Mouse (Mus musculus): ENCODE measurements around the gene H2-Eb1. TPM values are rescaled to one million over a fixed set of nuclear protein-coding genes. Genes with fewer than 3 reads are reported as not detected.
"Not testable (repeated sequence)": the region's sequence is repeated elsewhere in the genome, so short reads cannot be mapped to it uniquely, and the experiment has no call there.

The H2-Eb1 gene
- polyA plus RNA-seq, 1 experiment from 2014 or later, result 1.8 TPM

GRCm38 (mm10) chr17:34304751-34305150, 916 bp upstream of the H2-Eb1 start:
- no peak overlapping the region for H3K27ac ChIP-seq (replicated peaks)
- 14% methylated on average over 4 of the region's 4 CpGs for WGBS (ENCODE audit: insufficient replicate concordance)

GRCm38 (mm10) chr17:34306407-34306806, 740 bp downstream of the H2-Eb1 start:
- no peak overlapping the region for H3K4me3 ChIP-seq (replicated peaks)
- H3K9me3 ChIP-seq (replicated peaks), result no peaks in the 10 kb centered on the region
- no peaks in the 10 kb centered on the region for H3K36me3 ChIP-seq (replicated peaks)
- no peak overlapping the region for H3K4me2 ChIP-seq
- H3K9ac ChIP-seq, result no peak overlapping the region
- peaks cover 5% of the 10 kb centered on the region; the same call in 1 of the 2 replicates for H3K4me1 ChIP-seq (replicated peaks)
- 49% methylated on average over 2 of the region's 2 CpGs for WGBS (ENCODE audit: insufficient replicate concordance)
- peaks cover 6% of the 10 kb centered on the region; the same call in 1 of the 2 replicates for H3K27me3 ChIP-seq
- ATAC-seq (ENCODE audit: insufficient read depth), result no peak
- H3K27ac ChIP-seq (replicated peaks), result no peak overlapping the region

More at GRCm38 (mm10) chr17:34304751-34305150, 916 bp upstream of the H2-Eb1 start:
- H3K36me3 ChIP-seq (replicated peaks), result no peaks in the 10 kb centered on the region
- no peak for ATAC-seq (ENCODE audit: insufficient read depth)
- no peak overlapping the region for H3K4me3 ChIP-seq (replicated peaks)
- H3K9me3 ChIP-seq (replicated peaks), result no peaks in the 10 kb centered on the region
- no peak overlapping the region for H3K9ac ChIP-seq
- peaks cover 6% of the 10 kb centered on the region; the same call in 1 of the 2 replicates for H3K27me3 ChIP-seq
- H3K4me2 ChIP-seq, result no peak overlapping the region
- 0 out of 2 replicates have a peak, but pooled peaks cover 5% of the 10 kb centered on the region for H3K4me1 ChIP-seq (replicated peaks)

- Histone ChIP-seq H3K9ac (no peak overlapping the region), H3K27me3 (peaks cover 6% of the 10 kb centered on the region; the same call in 1 of the 2 replicates), H3K27ac (replicated peaks) (no peak overlapping the region), H3K4me2 (no peak overlapping the region), H3K36me3 (replicated peaks) (no peaks in the 10 kb centered on the region), H3K9me3 (replicated peaks) (no peaks in the 10 kb centered on the region), H3K4me3 (replicated peaks) (no peak overlapping the region), H3K4me1 (replicated peaks) (peaks cover 5% of the 10 kb centered on the region; the same call in 1 of the 2 replicates)
- no peak for ATAC-seq (ENCODE audit: insufficient read depth)
These were observed 1.5 kb downstream of the H2-Eb1 start for GRCm38 (mm10) chr17:34307216-34307615.

GRCm38 (mm10) chr17:34308161-34308560, 2.5 kb downstream of the H2-Eb1 start:
- no peaks in the 10 kb centered on the region for H3K36me3 ChIP-seq (replicated peaks)
- 36% methylated on average over 4 of the region's 4 CpGs for WGBS (ENCODE audit: insufficient replicate concordance)

GRCm38 (mm10) chr17:34309225-34309624, 3.6 kb downstream of the H2-Eb1 start:
- peak overlapping the region; percentile 37; the same call in 1 of the 2 replicates for H3K9ac ChIP-seq
- WGBS (ENCODE audit: insufficient replicate concordance), result 23% methylated on average over 10 of the region's 10 CpGs
- H3K9me3 ChIP-seq (replicated peaks), result no peaks in the 10 kb centered on the region
- H3K4me2 ChIP-seq, result peak overlapping the region; percentile 71
- no peak overlapping the region for H3K27ac ChIP-seq (replicated peaks)
- peak overlapping the region; percentile 57 for H3K4me3 ChIP-seq (replicated peaks)
- ATAC-seq (ENCODE audit: insufficient read depth), result no peak
- H3K4me1 ChIP-seq (replicated peaks), result peaks cover 5% of the 10 kb centered on the region; the same call in 1 of the 2 replicates
- H3K36me3 ChIP-seq (replicated peaks), result no peaks in the 10 kb centered on the region
- peaks cover 6% of the 10 kb centered on the region; the same call in 1 of the 2 replicates for H3K27me3 ChIP-seq

More at GRCm38 (mm10) chr17:34308161-34308560, 2.5 kb downstream of the H2-Eb1 start:
- ATAC-seq (ENCODE audit: insufficient read depth), result no peak
- Histone ChIP-seq H3K9ac (no peak overlapping the region), H3K4me2 (no peak overlapping the region), H3K9me3 (replicated peaks) (no peaks in the 10 kb centered on the region), H3K4me1 (replicated peaks) (peaks cover 5% of the 10 kb centered on the region; the same call in 1 of the 2 replicates), H3K4me3 (replicated peaks) (no peak overlapping the region), H3K27me3 (peaks cover 6% of the 10 kb centered on the region; the same call in 1 of the 2 replicates), H3K27ac (replicated peaks) (no peak overlapping the region)

GRCm38 (mm10) chr17:34309683-34310385, 4.2 kb downstream of the H2-Eb1 start:
- peak overlapping the region; percentile 71 for H3K4me2 ChIP-seq
- H3K9ac ChIP-seq, result peak overlapping the region; percentile 37; the same call in 1 of the 2 replicates
- peak; percentile 47; the same call in 1 of the 2 replicates for ATAC-seq (ENCODE audit: insufficient read depth)
- no peaks in the 10 kb centered on the region for H3K9me3 ChIP-seq (replicated peaks)
- no peak overlapping the region for H3K27ac ChIP-seq (replicated peaks)
- peak overlapping the region; percentile 57 for H3K4me3 ChIP-seq (replicated peaks)
- peaks cover 5% of the 10 kb centered on the region; the same call in 1 of the 2 replicates for H3K4me1 ChIP-seq (replicated peaks)
- peaks cover 6% of the 10 kb centered on the region; the same call in 1 of the 2 replicates for H3K27me3 ChIP-seq
- WGBS (ENCODE audit: insufficient replicate concordance), result 30% methylated on average over 38 of the region's 38 CpGs
- no peaks in the 10 kb centered on the region for H3K36me3 ChIP-seq (replicated peaks)

- not testable (repeated sequence) for H3K27me3 ChIP-seq; H3K36me3 ChIP-seq (replicated peaks); H3K4me1 ChIP-seq (replicated peaks); H3K4me3 ChIP-seq (replicated peaks); ATAC-seq (ENCODE audit: insufficient read depth); H3K27ac ChIP-seq (replicated peaks); H3K9ac ChIP-seq; H3K9me3 ChIP-seq (replicated peaks); H3K4me2 ChIP-seq
- 57% methylated on average over 3 of the region's 3 CpGs for WGBS (ENCODE audit: insufficient replicate concordance)
These were observed 4.9 kb downstream of the H2-Eb1 start for GRCm38 (mm10) chr17:34310526-34310925.

- WGBS (ENCODE audit: insufficient replicate concordance), result 46% methylated on average over 1 of the region's 1 CpGs
- Histone ChIP-seq H3K27me3 (peaks cover 6% of the 10 kb centered on the region; the same call in 1 of the 2 replicates), H3K27ac (replicated peaks) (no peak overlapping the region), H3K36me3 (replicated peaks) (no peaks in the 10 kb centered on the region), H3K9me3 (replicated peaks) (no peaks in the 10 kb centered on the region), H3K4me1 (replicated peaks) (peaks cover 5% of the 10 kb centered on the region; the same call in 1 of the 2 replicates), H3K9ac (no peak overlapping the region), H3K4me3 (replicated peaks) (no peak overlapping the region), H3K4me2 (no peak overlapping the region)
- no peak for ATAC-seq (ENCODE audit: insufficient read depth)
These were observed 6.5 kb downstream of the H2-Eb1 start for GRCm38 (mm10) chr17:34312185-34312584.

GRCm38 (mm10) chr17:34313393-34313792, 7.7 kb downstream of the H2-Eb1 start:
- Histone ChIP-seq H3K9ac (no peak overlapping the region), H3K4me3 (replicated peaks) (no peak overlapping the region), H3K4me1 (replicated peaks) (peaks cover 5% of the 10 kb centered on the region; the same call in 1 of the 2 replicates), H3K36me3 (replicated peaks) (no peaks in the 10 kb centered on the region), H3K4me2 (no peak overlapping the region), H3K27me3 (peaks cover 3% of the 10 kb centered on the region; the same call in 1 of the 2 replicates), H3K27ac (replicated peaks) (no peak overlapping the region), H3K9me3 (replicated peaks) (no peaks in the 10 kb centered on the region)
- ATAC-seq (ENCODE audit: insufficient read depth), result no peak
- WGBS (ENCODE audit: insufficient replicate concordance), result 26% methylated on average over 3 of the region's 3 CpGs

- WGBS (ENCODE audit: insufficient replicate concordance), result 60% methylated on average over 9 of the region's 9 CpGs
These were observed 8.6 kb downstream of the H2-Eb1 start for GRCm38 (mm10) chr17:34314286-34314685.

GRCm38 (mm10) chr17:34315512-34315911, 9.8 kb downstream of the H2-Eb1 start:
- Histone ChIP-seq H3K9ac (no peak overlapping the region), H3K27me3 (no peaks in the 10 kb centered on the region), H3K9me3 (replicated peaks) (no peaks in the 10 kb centered on the region), H3K4me2 (no peak overlapping the region), H3K4me3 (replicated peaks) (no peak overlapping the region), H3K4me1 (replicated peaks) (no peaks in the 10 kb centered on the region), H3K27ac (replicated peaks) (no peak overlapping the region), H3K36me3 (replicated peaks) (no peaks in the 10 kb centered on the region)
- WGBS (ENCODE audit: insufficient replicate concordance), result 41% methylated on average over 1 of the region's 1 CpGs
- ATAC-seq (ENCODE audit: insufficient read depth), result no peak

More at GRCm38 (mm10) chr17:34314286-34314685, 8.6 kb downstream of the H2-Eb1 start:
- no peaks in the 10 kb centered on the region for H3K36me3 ChIP-seq (replicated peaks)
- peaks cover 3% of the 10 kb centered on the region; the same call in 1 of the 2 replicates for H3K4me1 ChIP-seq (replicated peaks)
- no peak overlapping the region for H3K4me2 ChIP-seq
- no peak overlapping the region for H3K4me3 ChIP-seq (replicated peaks)
- no peak overlapping the region for H3K27ac ChIP-seq (replicated peaks)
- no peak overlapping the region for H3K9ac ChIP-seq
- H3K27me3 ChIP-seq, result 0 out of 2 replicates have a peak, but pooled peaks cover under 1% of the 10 kb centered on the region
- ATAC-seq (ENCODE audit: insufficient read depth), result no peak
- H3K9me3 ChIP-seq (replicated peaks), result no peaks in the 10 kb centered on the region

Measured in liver, embryonic 15.5 days (tissue).